Mouse (Mus musculus) MEL (cell line): ENCODE results near the gene Tbk1.

Experiments used
- CHD2 ChIP-seq: IDR thresholded peaks from 2 replicates; pipeline ENCODE4 v1.6.1; 2011; ENCODE audit warnings: low read length, improper control_type of control experiment
- CTCF ChIP-seq, 3 experiments: IDR thresholded peaks in 2 of 3; conservative IDR thresholded peaks in 1 of 3; 2 replicates each; pipeline ENCODE4 v1.5.1; 2011 to 2012; ENCODE audit warnings: low read length in 3 of 3, low read depth in 2 of 3, mild to moderate bottlenecking in 2 of 3, improper control_type of control experiment in 1 of 3, inconsistent platforms in 1 of 3, mixed read lengths in 1 of 3, moderate library complexity in 1 of 3; ENCODE audit not compliant: control insufficient read depth in 1 of 3, insufficient read depth in 1 of 3, poor library complexity in 1 of 3, severe bottlenecking in 1 of 3
- EP300 ChIP-seq, 2 experiments: IDR thresholded peaks; 2 replicates each; pipeline ENCODE4 v1.6.1; 2011; ENCODE audit warnings: improper control_type of control experiment in 2 of 2, low read length in 2 of 2, low read depth in 1 of 2, mild to moderate bottlenecking in 1 of 2
- ETS1 ChIP-seq: IDR thresholded peaks from 2 replicates; pipeline ENCODE4 v1.6.1; 2012; ENCODE audit warnings: low read depth, mild to moderate bottlenecking, inconsistent platforms, low read length, improper control_type of control experiment, moderate library complexity
- GATA1 ChIP-seq: IDR thresholded peaks from 2 replicates; pipeline ENCODE4 v1.6.1; 2011; ENCODE audit warnings: low read depth, low read length, improper control_type of control experiment
- JUND ChIP-seq: IDR thresholded peaks from 2 replicates; pipeline ENCODE4 v1.6.1; 2011; ENCODE audit warnings: low read depth, mild to moderate bottlenecking, improper control_type of control experiment, low read length
- POLR2A ChIP-seq, 2 experiments: IDR thresholded peaks; 2 replicates each; pipeline ENCODE4 v1.6.1; 2011 to 2012; ENCODE audit warnings: low read length in 2 of 2, mild to moderate bottlenecking in 2 of 2, control low read depth in 1 of 2, improper control_type of control experiment in 1 of 2, low read depth in 1 of 2, moderate library complexity in 1 of 2; ENCODE audit not compliant: control insufficient read depth in 1 of 2, insufficient read depth in 1 of 2, poor library complexity in 1 of 2
- RCOR1 ChIP-seq: IDR thresholded peaks from 2 replicates; pipeline ENCODE4 v1.6.1; 2012; ENCODE audit warnings: low read depth, mild to moderate bottlenecking, inconsistent platforms, low read length, improper control_type of control experiment
- TAL1 ChIP-seq: IDR thresholded peaks from 2 replicates; pipeline ENCODE4 v1.6.1; 2012; ENCODE audit warnings: mild to moderate bottlenecking, inconsistent platforms, low read length, moderate library complexity, mixed read lengths
- TBP ChIP-seq: IDR thresholded peaks from 2 replicates; pipeline ENCODE4 v1.8.0; 2011; ENCODE audit warnings: low read depth, low read length, improper control_type of control experiment
- TCF12 ChIP-seq: IDR thresholded peaks from 2 replicates; pipeline ENCODE4 v1.6.1; 2014; ENCODE audit warnings: low read depth, mild to moderate bottlenecking, inconsistent platforms, low read length, improper control_type of control experiment, moderate library complexity
- ZMIZ1 ChIP-seq: IDR thresholded peaks from 2 replicates; pipeline ENCODE4 v1.6.1; 2012; ENCODE audit warnings: low read depth, mild to moderate bottlenecking, inconsistent platforms, low read length, improper control_type of control experiment, moderate library complexity

DNA sequence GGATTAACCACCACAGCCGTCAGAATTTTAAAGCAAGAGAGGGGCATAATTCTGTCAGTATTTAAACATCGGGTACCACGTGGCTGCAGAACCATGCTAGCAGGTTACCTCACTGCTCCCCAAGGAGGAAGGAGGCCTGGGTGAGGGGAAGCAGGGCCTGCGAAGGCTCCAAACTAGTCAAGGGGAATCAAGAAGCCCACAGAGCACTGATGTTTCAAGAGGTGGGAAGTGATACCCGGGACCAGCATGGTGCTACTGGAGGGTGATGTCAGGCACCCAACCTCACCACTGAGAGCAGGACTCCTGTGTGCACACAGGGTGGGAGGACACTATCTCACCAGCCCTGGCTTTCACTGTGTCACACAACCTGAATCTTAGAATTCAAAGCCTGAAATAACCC is 36.9 kb downstream of the Tbk1 start:
- TF ChIP-seq CHD2 (no peak), POLR2A (IDR thresholded peaks at IDR 0.05; ENCODE audit: control insufficient read depth in 1 of 2, insufficient read depth in 1 of 2, low read depth in 1 of 2, low read length in 2 of 2, poor library complexity in 1 of 2) (no peak), CTCF (IDR thresholded peaks at IDR 0.05 in 2 of 3, conservative IDR thresholded peaks at IDR 0.05 in 1 of 3; ENCODE audit: control insufficient read depth in 1 of 3, insufficient read depth in 1 of 3, low read depth in 2 of 3, low read length in 3 of 3, poor library complexity in 1 of 3, severe bottlenecking in 1 of 3) (no peak), TBP (no peak), RCOR1 (no peak), TCF12 (no peak), JUND (no peak), ETS1 (no peak), TAL1 (no peak), GATA1 (no peak), EP300 (IDR thresholded peaks at IDR 0.05; ENCODE audit: low read depth in 1 of 2, low read length in 2 of 2) (no peak), ZMIZ1 (no peak)
